Mouse (Mus musculus) megakaryocyte, embryonic 14.5 days (primary cell): ENCODE results near the gene Ccdc32.

Experiments
- FLI1 ChIP-seq: IDR thresholded peaks from 2 replicates; pipeline ENCODE4 v1.6.1; 2012; ENCODE audit warnings: low read length, inconsistent platforms, mixed read lengths
- GATA1 ChIP-seq: IDR thresholded peaks from 3 replicates; pipeline ENCODE4 v1.6.1; 2012; ENCODE audit warnings: mixed read lengths, low read length, inconsistent platforms, borderline replicate concordance

DNA sequence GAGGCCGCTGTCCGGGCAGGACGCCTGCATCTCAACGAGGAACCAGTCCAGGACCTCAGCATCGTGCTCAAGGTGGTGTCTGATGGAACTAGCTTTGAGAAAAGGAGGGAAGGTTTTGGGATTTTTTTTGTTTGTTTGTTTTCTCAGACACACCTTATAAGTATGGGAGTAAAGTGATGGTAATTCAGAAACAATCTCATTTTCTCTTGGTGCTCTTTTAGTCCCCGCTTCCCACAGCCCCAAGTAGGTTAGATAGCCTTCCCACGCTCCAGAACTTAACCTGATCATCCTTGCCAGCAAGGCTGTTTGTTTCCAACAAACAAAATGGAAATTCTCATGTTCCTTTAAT lies 6.2 kb upstream of the Ccdc32 start:
- TF ChIP-seq GATA1: no peak
- no peak for TF ChIP-seq FLI1
